Mouse (Mus musculus) neural tube, embryonic 15.5 days (tissue): ENCODE measurements around the gene Tppp3. TPM values are rescaled to one million over a fixed set of nuclear protein-coding genes. Genes with fewer than 3 reads are reported as not detected.

ENCODE experiments used
- ATAC-seq: fragments of 200-750 bp; cut with Nextera tagmentation; 2 replicates; pipeline ENCODE4 v1.8.0; 2017; ENCODE audit warnings: mild to moderate bottlenecking, moderate TSS enrichment, moderate library complexity; ENCODE audit not compliant: low FRiP score
- H3K27ac ChIP-seq: fragments of 300-500 bp; sonication (generic); replicated peaks from 2 replicates; pipeline ENCODE4 v1.5.1; 2015; ENCODE audit warnings: mild to moderate bottlenecking, inconsistent platforms
- H3K27me3 ChIP-seq: fragments of 300-500 bp; sonication (generic); replicated peaks from 2 replicates; pipeline ENCODE4 v1.6.1; 2015; ENCODE audit warnings: inconsistent platforms
- H3K36me3 ChIP-seq: fragments of 300-500 bp; sonication (generic); 2 replicates; pipeline ENCODE4 v1.6.1; 2015; ENCODE audit warnings: inconsistent platforms
- H3K4me1 ChIP-seq: fragments of 300-500 bp; sonication (generic); 2 replicates; pipeline ENCODE4 v1.6.1; 2015; ENCODE audit warnings: inconsistent platforms
- H3K4me2 ChIP-seq: fragments of 300-500 bp; sonication (generic); 2 replicates; pipeline ENCODE4 v1.6.1; 2015; ENCODE audit warnings: inconsistent platforms, mild to moderate bottlenecking, moderate library complexity
- H3K4me3 ChIP-seq: fragments of 300-500 bp; sonication (generic); replicated peaks from 2 replicates; pipeline ENCODE4 v1.5.1; 2015; ENCODE audit warnings: mild to moderate bottlenecking, inconsistent platforms
- H3K9ac ChIP-seq: fragments of 300-500 bp; sonication (generic); replicated peaks from 2 replicates; pipeline ENCODE4 v1.6.1; 2015; ENCODE audit warnings: mild to moderate bottlenecking, inconsistent platforms
- H3K9me3 ChIP-seq: fragments of 300-500 bp; sonication (generic); replicated peaks from 2 replicates; pipeline ENCODE4 v1.6.1; 2016; ENCODE audit warnings: inconsistent platforms
- WGBS: fragments of 180-500 bp; shearing (Covaris S2); methylation state at CpG from one replicate; pipeline ENCODE4 v1.1.7; 2015; ENCODE audit warnings: mixed read lengths; 5-methylcytosine and 5-hydroxymethylcytosine counted together
- polyA plus RNA-seq: library from polyadenylated mRNA; unstranded; fragments of >200 nt; fragmentation: Nextera tagmentation; extraction: Ambion mirVana; gene quantifications from 2 replicates; pipeline ENCODE4 v1.2.1, GENCODE M21; 2015

The Tppp3 gene
- 253 and 288 TPM in 2 replicates for polyA plus RNA-seq

DNA sequence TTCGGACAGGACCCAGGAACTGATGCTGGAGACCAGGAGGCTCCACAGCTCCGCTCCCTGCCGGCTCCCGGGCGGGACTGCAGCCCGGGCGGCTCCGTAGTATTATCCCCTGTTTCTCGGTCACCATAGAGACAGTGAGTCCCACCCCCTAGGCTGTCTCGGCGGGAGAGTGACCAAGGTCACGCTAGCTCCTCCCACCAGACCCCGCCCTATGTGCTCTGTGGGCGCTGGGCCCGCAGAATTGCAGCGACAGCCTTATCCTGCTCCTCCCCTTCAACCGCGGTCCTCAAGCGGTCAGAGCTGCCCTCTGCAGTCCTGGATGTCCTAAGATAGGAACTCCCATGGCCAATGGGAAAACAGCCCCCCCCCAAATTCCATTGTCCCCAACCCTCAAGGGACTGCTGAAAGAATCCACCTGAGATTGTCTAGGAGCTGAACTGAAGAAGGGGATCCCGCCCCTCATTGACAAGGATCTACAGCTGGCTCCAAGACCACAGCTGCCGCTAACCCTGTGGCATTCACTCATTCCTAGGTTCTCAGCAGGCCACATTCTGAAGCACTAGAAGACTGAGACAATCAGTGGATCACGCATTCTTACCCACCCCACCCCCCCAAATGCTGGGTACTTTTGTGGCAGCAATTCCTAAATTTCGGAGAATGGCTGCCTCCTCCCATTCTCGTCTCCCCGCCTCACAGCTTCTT, at the start of gene Tppp3:
TSS of gene Tppp3 (minus strand) at position 213 of the 702 bp plus-strand sequence.
- no peaks in the 10 kb centered on the region for H3K9me3 ChIP-seq
- H3K36me3 ChIP-seq: peaks cover 4% of the 10 kb centered on the region; the same call in 1 of the 2 replicates
- H3K4me3 ChIP-seq: peak within 1 kb of the TSS; percentile 45
- H3K9ac ChIP-seq: peak within 1 kb of the TSS; percentile 55
- H3K27me3 ChIP-seq: peaks cover 5% of the 10 kb centered on the region; the same call in 1 of the 2 replicates
- H3K27ac ChIP-seq: peak within 1 kb of the TSS; percentile 78
- H3K4me1 ChIP-seq: peaks cover 71% of the 10 kb centered on the region
- peak; percentile 89 for ATAC-seq
- peak within 1 kb of the TSS; percentile 68 for H3K4me2 ChIP-seq
- WGBS: 7% methylated on average over 25 of the region's 25 CpGs

DNA sequence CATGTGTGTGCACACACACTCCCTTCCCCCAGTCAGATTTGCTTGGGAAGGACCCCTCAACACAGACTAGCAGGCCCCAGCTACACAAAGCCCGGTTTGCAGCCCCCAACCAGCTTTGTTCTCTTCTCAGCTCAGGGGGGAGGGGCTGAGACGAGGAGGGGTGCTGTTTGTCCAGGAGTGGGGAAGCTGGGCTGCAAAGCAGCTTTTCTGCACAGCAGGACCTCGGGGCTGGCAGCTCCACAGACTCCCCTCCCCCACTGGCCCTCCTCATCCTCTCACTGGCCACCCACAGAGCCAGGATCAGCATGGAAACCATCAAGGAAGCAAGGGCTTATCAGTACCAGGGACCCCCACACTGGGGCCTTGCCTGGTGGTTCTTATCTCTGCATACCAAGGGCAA, 49.7 kb upstream of the Tppp3 start:
- H3K27ac ChIP-seq: no peak overlapping the region
- H3K4me1 ChIP-seq: peaks cover 32% of the 10 kb centered on the region
- H3K9me3 ChIP-seq: no peaks in the 10 kb centered on the region
- no peak overlapping the region for H3K9ac ChIP-seq
- peaks cover 14% of the 10 kb centered on the region; the same call in 1 of the 2 replicates for H3K27me3 ChIP-seq
- 11% methylated on average over 3 of the region's 3 CpGs for WGBS
- H3K4me2 ChIP-seq: no peak overlapping the region
- no peak overlapping the region for H3K4me3 ChIP-seq
- no peak for ATAC-seq
- peaks cover 31% of the 10 kb centered on the region for H3K36me3 ChIP-seq

DNA sequence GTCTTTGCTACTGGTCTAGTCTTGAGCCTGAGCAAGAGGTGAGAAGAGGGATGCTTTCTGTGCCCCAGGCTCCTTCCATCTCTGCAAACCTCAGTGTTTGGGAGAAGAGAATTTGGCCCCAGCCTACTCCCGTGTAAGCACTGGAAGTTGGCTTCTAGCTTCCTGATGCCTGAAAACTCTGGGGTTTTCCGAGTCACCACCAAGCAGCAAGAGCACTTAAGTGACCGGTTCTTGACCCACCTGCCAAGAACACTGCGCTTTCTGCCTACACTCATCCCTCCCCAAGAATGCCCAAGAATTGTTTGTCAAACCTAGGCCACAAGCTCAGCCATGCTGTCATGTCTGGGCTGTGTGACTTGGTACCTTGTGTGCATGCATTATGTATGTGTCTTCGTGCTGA, 49.2 kb upstream of the Tppp3 start:
- H3K4me3 ChIP-seq: no peak overlapping the region
- H3K27me3 ChIP-seq: peaks cover 14% of the 10 kb centered on the region; the same call in 1 of the 2 replicates
- H3K9ac ChIP-seq: no peak overlapping the region
- H3K36me3 ChIP-seq: peaks cover 27% of the 10 kb centered on the region
- H3K9me3 ChIP-seq: no peaks in the 10 kb centered on the region
- no peak for ATAC-seq
- no peak overlapping the region for H3K4me2 ChIP-seq
- WGBS: 35% methylated on average over 5 of the region's 5 CpGs
- H3K27ac ChIP-seq: no peak overlapping the region
- H3K4me1 ChIP-seq: peaks cover 35% of the 10 kb centered on the region

DNA sequence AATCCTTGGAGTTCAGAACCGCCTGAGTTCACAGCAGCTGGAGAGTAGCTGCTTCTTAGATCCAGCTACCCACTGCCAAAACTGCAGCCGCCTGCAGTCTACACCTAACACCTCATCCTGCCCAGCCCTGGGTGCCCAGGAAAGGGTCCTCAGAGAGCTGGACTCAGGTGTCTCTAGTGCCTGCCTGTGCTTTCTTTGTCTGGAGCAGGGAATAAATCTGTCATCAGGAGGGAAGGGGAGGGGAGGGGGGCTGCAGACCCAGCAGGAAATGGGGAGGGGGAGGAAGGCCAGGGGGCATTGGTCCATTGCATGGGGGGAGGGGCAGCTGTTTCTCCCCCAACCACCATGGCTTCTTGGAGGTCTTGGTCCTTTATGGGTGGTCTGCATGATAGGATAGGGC, 48.3 kb upstream of the Tppp3 start:
- peak overlapping the region; percentile 51; the same call in 1 of the 2 replicates for H3K4me3 ChIP-seq
- no peak for ATAC-seq
- H3K9me3 ChIP-seq: no peaks in the 10 kb centered on the region
- H3K36me3 ChIP-seq: peaks cover 17% of the 10 kb centered on the region
- H3K27ac ChIP-seq: no peak overlapping the region
- H3K4me1 ChIP-seq: peaks cover 35% of the 10 kb centered on the region
- no peak overlapping the region for H3K9ac ChIP-seq
- H3K27me3 ChIP-seq: peaks cover 21% of the 10 kb centered on the region
- WGBS: 0% methylated on average over 2 of the region's 2 CpGs
- H3K4me2 ChIP-seq: peak overlapping the region; percentile 97

DNA sequence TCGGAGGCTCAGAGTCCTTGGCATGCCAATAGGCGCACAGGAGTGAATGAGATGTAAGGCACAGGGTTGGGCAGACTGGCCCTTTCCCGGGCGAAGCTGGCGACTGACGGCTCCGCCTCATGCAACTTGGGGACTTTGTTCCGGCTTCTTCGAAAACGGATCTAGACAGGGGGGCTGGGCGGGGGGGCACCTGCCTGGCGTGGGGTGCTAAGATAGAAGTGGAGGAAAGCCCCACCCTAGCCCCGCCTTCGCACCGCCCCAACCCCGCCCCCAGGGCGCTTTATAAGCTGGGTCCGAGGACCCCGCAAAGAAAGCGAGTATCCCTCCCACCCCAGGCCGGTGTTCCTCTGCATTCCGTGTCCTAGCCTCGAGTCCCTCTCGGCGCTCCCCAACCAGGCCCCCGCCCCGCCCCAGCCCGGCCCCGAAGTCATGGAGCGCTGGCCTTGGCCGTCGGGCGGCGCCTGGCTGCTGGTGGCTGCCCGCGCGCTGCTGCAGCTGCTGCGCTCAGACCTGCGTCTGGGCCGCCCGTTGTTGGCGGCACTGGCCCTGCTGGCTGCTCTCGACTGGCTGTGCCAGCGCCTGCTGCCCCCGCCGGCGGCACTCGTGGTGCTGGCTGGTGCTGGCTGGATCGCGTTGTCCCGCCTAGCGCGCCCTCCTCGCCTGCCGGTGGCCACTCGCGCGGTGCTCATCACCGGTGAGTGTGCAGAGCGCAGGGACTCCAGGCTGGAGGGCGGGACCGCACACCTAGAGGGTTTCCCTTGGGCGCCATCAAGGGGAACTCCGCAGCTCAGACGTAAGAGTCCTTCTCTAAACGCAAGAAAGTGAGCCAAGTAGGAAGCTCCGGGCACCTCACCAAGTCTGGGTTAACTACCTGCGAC, 47.3 kb upstream of the Tppp3 start, which contains the start of gene Hsd11b2:
TSS of gene Hsd11b2 (plus strand) at position 320 of the 878 bp plus-strand sequence.
- H3K9ac ChIP-seq: peak within 1 kb of the TSS; percentile 53
- H3K27ac ChIP-seq: 0 out of 2 replicates have a peak within 1 kb of the TSS, but pooled peaks have one; percentile 23
- H3K27me3 ChIP-seq: peaks cover 22% of the 10 kb centered on the region
- peaks cover 8% of the 10 kb centered on the region for H3K36me3 ChIP-seq
- no peaks in the 10 kb centered on the region for H3K9me3 ChIP-seq
- under 1% methylated on average over 59 of the region's 68 CpGs for WGBS
- peak; percentile 51 for ATAC-seq
- H3K4me2 ChIP-seq: peak within 1 kb of the TSS; percentile 97
- H3K4me1 ChIP-seq: peaks cover 35% of the 10 kb centered on the region
- H3K4me3 ChIP-seq: peak within 1 kb of the TSS; percentile 51

DNA sequence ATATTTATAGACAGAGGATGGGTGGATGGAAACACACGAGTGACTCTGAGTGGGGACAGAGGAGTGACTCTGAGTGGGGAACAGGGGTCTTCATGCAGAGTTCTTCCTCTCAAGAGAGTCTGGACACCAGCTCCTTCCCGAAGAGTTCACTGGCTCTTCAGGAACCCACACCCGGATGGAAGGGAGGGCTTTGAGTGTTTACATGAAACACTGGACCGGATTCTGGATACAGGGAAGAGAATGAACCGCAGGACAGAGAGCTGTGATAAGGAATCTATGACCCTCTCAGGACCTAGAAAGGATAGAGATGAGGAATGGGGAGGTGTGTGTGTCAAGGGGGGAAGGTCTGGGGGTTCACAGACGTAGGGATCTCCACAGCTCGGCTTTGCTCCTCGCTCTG, 46.0 kb upstream of the Tppp3 start:
- Histone ChIP-seq H3K4me1 (peaks cover 35% of the 10 kb centered on the region), H3K4me2 (no peak overlapping the region), H3K27me3 (peaks cover 22% of the 10 kb centered on the region), H3K36me3 (0 out of 2 replicates have a peak, but pooled peaks cover 3% of the 10 kb centered on the region), H3K9me3 (no peaks in the 10 kb centered on the region), H3K27ac (no peak overlapping the region), H3K4me3 (no peak overlapping the region), H3K9ac (no peak overlapping the region)
- no peak for ATAC-seq
- WGBS: 51% methylated on average over 8 of the region's 8 CpGs

DNA sequence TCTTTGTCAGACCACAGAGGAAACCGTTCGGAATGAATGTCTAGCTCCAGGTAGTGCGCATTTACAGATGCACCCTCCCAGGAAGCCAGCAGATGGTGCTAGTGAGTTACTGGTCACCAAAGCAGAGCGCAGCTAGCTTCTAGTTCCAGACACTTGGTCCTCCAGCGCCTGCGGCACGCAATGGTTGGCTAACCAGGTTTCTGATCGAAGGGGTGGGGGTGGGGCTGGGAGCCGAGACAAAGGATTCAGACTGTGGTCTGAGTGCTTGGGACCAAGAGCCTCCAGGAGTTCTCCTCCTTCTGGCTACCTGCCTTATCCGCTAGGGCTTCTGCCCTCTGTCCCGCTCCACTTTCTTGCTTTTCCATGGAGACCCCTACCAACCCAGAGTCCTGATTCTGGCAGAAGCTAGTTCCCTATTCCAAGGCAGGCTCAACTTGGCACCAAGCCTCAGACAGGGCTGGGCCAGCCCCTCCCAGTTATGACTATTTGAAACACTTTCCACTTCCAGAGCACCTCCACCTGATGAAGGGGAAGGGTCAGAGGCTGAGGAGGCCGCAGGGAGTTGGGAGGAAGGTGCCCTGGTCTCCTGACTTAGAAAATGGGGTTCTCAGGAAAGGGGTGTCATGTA, 44.8 kb upstream of the Tppp3 start:
- H3K4me3 ChIP-seq: peak overlapping the region; percentile 15; the same call in 1 of the 2 replicates
- peaks cover 33% of the 10 kb centered on the region for H3K4me1 ChIP-seq
- 0 out of 2 replicates have a peak, but pooled peaks cover under 1% of the 10 kb centered on the region for H3K36me3 ChIP-seq
- peak; percentile 48; the same call in 1 of the 2 replicates for ATAC-seq
- no peaks in the 10 kb centered on the region for H3K9me3 ChIP-seq
- 9% methylated on average over 12 of the region's 12 CpGs for WGBS
- H3K27me3 ChIP-seq: peaks cover 22% of the 10 kb centered on the region
- peak overlapping the region; percentile 50 for H3K4me2 ChIP-seq
- no peak overlapping the region for H3K9ac ChIP-seq
- no peak overlapping the region for H3K27ac ChIP-seq

DNA sequence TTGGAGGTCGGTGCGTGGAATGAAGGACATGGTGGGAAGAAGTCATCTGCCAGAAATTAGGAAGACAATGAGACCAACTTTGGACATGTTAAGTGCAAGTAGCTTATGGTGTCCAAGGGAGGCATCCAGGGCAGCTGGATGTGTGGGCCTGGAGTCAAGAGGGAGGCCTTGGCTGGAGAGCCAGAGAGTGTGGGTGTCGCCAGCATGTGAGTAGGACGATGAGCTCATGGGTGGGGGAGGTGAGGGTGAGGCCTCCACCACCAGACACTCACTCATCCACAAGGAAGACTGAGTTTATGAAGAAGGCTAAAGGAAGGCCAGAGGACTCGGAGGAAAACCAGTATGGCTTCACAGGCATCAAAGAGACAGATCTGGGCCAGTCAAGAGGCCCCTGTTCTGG, 43.3 kb upstream of the Tppp3 start:
- Histone ChIP-seq H3K9me3 (no peaks in the 10 kb centered on the region), H3K4me1 (peaks cover 28% of the 10 kb centered on the region), H3K27me3 (peaks cover 22% of the 10 kb centered on the region), H3K4me3 (no peak overlapping the region), H3K9ac (no peak overlapping the region), H3K27ac (no peak overlapping the region), H3K4me2 (no peak overlapping the region), H3K36me3 (no peaks in the 10 kb centered on the region)
- no peak for ATAC-seq
- WGBS: 89% methylated on average over 5 of the region's 5 CpGs

DNA sequence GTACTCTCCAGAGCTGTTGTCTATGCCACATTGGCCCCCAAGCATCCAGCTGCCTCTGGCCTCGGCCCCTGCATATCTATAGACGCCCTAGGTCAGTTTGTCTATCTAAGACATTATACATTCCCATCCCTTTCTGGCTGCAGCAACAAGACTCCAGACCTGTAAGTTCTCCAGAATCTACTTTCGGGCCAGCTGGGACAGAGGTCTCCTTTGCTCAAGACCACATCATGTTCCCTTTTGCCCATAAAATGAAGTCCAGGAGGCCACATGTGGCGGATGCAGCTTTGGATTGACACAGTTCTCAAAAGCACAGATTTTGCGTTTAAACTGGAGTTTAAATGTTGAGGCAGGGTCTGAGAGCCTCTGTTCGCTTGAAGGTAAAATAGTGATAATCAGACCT, 42.9 kb upstream of the Tppp3 start:
- no peak overlapping the region for H3K27ac ChIP-seq
- peaks cover 22% of the 10 kb centered on the region for H3K27me3 ChIP-seq
- WGBS: 90% methylated on average over 6 of the region's 6 CpGs
- no peak overlapping the region for H3K4me3 ChIP-seq
- H3K9ac ChIP-seq: no peak overlapping the region
- H3K4me1 ChIP-seq: peaks cover 23% of the 10 kb centered on the region
- no peak for ATAC-seq
- H3K36me3 ChIP-seq: no peaks in the 10 kb centered on the region
- no peaks in the 10 kb centered on the region for H3K9me3 ChIP-seq
- H3K4me2 ChIP-seq: no peak overlapping the region

DNA sequence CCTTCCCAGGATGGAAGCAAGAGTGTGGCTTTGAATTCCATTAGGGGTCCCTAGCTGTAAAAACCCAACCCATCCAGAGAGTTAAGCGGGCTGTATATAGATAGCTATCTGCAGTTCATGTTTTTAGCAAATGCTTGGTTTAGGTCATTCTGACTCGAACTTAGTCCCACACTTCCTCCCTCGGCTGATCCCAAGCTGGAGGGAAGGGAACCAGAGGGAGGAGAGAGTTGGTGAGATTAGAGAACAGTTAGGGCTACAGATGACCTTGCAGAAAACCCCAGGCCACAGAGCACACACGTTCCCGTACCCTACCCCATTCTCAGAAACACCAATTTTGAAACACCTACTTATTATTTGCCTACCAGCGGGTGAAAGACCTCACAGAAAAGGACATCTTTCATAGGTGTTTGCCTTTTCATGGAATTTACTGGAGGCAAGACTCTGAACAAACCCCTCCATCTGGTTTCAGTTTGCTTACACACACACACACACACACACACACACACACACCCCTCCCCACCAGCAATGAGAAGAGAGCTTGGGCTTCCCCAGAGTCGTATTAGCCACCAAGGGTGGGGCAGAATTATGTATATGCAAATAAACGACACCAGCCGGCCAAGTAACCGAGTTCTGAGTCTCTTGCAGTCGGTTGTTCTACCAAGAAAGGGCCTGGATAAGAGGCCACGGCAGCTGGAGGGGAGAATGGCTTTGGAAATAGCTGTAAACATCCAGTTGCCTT, 38.8 kb upstream of the Tppp3 start:
- H3K27ac ChIP-seq: no peak overlapping the region
- H3K9me3 ChIP-seq: no peaks in the 10 kb centered on the region
- WGBS: 44% methylated on average over 12 of the region's 12 CpGs
- no peak overlapping the region for H3K4me3 ChIP-seq
- H3K27me3 ChIP-seq: peaks cover 7% of the 10 kb centered on the region; the same call in 1 of the 2 replicates
- no peaks in the 10 kb centered on the region for H3K4me1 ChIP-seq
- H3K9ac ChIP-seq: no peak overlapping the region
- no peaks in the 10 kb centered on the region for H3K36me3 ChIP-seq
- H3K4me2 ChIP-seq: no peak overlapping the region
- ATAC-seq: no peak

DNA sequence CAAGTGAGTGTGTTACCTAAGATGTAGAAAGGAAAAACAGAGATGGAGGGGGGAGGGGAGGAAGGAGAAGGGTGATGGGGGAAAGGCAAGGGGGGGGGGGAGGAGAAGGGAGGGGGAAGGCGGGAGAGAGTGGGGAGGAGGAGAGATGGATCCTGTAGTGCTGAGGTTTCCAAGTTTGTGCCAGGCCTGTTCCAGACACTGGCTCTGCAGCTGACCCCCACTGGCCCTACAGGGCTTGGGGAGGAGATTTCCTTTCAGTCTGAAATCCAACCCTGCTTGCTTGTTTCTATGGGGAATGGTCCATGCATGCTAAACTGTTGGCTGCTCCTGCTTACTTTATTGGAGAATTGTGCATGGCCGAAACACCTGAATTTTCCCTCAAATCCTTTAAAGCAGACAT, 37.4 kb upstream of the Tppp3 start:
- no peak overlapping the region for H3K9ac ChIP-seq
- no peak overlapping the region for H3K4me3 ChIP-seq
- 54% methylated on average over 1 of the region's 2 CpGs for WGBS
- H3K9me3 ChIP-seq: no peaks in the 10 kb centered on the region
- H3K27me3 ChIP-seq: no peaks in the 10 kb centered on the region
- H3K4me2 ChIP-seq: no peak overlapping the region
- H3K4me1 ChIP-seq: no peaks in the 10 kb centered on the region
- no peaks in the 10 kb centered on the region for H3K36me3 ChIP-seq
- no peak overlapping the region for H3K27ac ChIP-seq
- no peak for ATAC-seq
